8 mouse cellular contexts compared by ENCODE assay signal in genomic region chr2:180103978-180104658, GRCm38 (mm10). TPM values are rescaled to one million over a fixed set of nuclear protein-coding genes. Genes with fewer than 3 reads are reported as not detected.
DNase-seq lines count a peak whose midpoint lies in the region; ATAC-seq and TF ChIP-seq lines count a peak whose summit lies in the region.

TSS of gene Hrh3 (minus strand) at chr2:180104488.

- H3K36me3 ChIP-seq in embryonic facial prominence, embryonic 15.5 days, result no peaks in the 10 kb centered on the region
- H3K36me3 ChIP-seq in neural tube, embryonic 15.5 days, result no peaks in the 10 kb centered on the region

- H3K9ac ChIP-seq in embryonic facial prominence, embryonic 15.5 days, result no peak within 1 kb of the TSS
- peak within 1 kb of the TSS; percentile 47 for H3K9ac ChIP-seq in neural tube, embryonic 15.5 days (replicated peaks)

- DNase-seq in adrenal gland, postnatal 4 days (ENCODE audit: low spot score in 2 of 2), result peak; percentile 60 to 79
- peak; percentile 82 to 89 for DNase-seq in heart, postnatal 14 days
- DNase-seq in kidney, postnatal 36 days, result peak; percentile 82 to 92
- peak; percentile 83 for DNase-seq in lung, adult 2 months
- peak; percentile 77 to 87 for DNase-seq in thymus, postnatal 10 days (ENCODE audit: low spot score in 2 of 2)

- WGBS in embryonic facial prominence, embryonic 15.5 days, result 0% methylated on average over 55 of the region's 87 CpGs
- WGBS in lung, adult 2 months, result 1% methylated on average over 87 of the region's 87 CpGs
- under 1% methylated on average over 67 of the region's 87 CpGs for WGBS in neural tube, embryonic 15.5 days

- no peak for TF ChIP-seq CTCF in lung, adult 2 months (IDR thresholded peaks at IDR 0.05; ENCODE audit: insufficient read depth, low read length)

- intact Hi-C loops in heart, postnatal 14 days (cut with DNase I), result no loop called here

- H3K9me3 ChIP-seq in embryonic facial prominence, embryonic 15.5 days (replicated peaks), result no peaks in the 10 kb centered on the region
- H3K9me3 ChIP-seq in neural tube, embryonic 15.5 days (replicated peaks), result no peaks in the 10 kb centered on the region

- H3K4me2 ChIP-seq in embryonic facial prominence, embryonic 15.5 days (replicated peaks), result peak within 1 kb of the TSS; percentile 98
- H3K4me2 ChIP-seq in neural tube, embryonic 15.5 days, result peak within 1 kb of the TSS; percentile 96

- peak within 1 kb of the TSS; percentile 50 for H3K4me3 ChIP-seq in embryonic facial prominence, embryonic 15.5 days (replicated peaks)
- H3K4me3 ChIP-seq in lung, adult 2 months (replicated peaks; ENCODE audit: extremely low read depth, low read depth, low read length), result peak within 1 kb of the TSS; percentile 40
- H3K4me3 ChIP-seq in neural tube, embryonic 15.5 days (replicated peaks), result peak within 1 kb of the TSS; percentile 57

- H3K27ac ChIP-seq in embryonic facial prominence, embryonic 15.5 days (replicated peaks), result no peak within 1 kb of the TSS
- H3K27ac ChIP-seq in neural tube, embryonic 15.5 days (replicated peaks), result no peak within 1 kb of the TSS

- peak; percentile 64 for ATAC-seq in CD4-positive, CD25-positive, alpha-beta regulatory T cell, adult 4 months
- ATAC-seq in embryonic facial prominence, embryonic 15.5 days (ENCODE audit: insufficient number of reproducible peaks, low FRiP score, low TSS enrichment, low read depth), result peak; percentile 82
- peak; percentile 82 for ATAC-seq in neural tube, embryonic 15.5 days (ENCODE audit: low FRiP score)

- peaks cover 69% of the 10 kb centered on the region for H3K27me3 ChIP-seq in embryonic facial prominence, embryonic 15.5 days
- peaks cover 62% of the 10 kb centered on the region for H3K27me3 ChIP-seq in neural tube, embryonic 15.5 days (replicated peaks)

- H3K4me1 ChIP-seq in embryonic facial prominence, embryonic 15.5 days, result peaks cover 25% of the 10 kb centered on the region
- peaks cover 3% of the 10 kb centered on the region; the same call in 1 of the 2 replicates for H3K4me1 ChIP-seq in lung, adult 2 months (ENCODE audit: control insufficient read depth, insufficient read depth, low read length)
- peaks cover 35% of the 10 kb centered on the region for H3K4me1 ChIP-seq in neural tube, embryonic 15.5 days

- no peak for TF ChIP-seq POLR2A in lung, adult 2 months (IDR thresholded peaks at IDR 0.05; ENCODE audit: borderline replicate concordance, extremely low read depth, low read depth, low read length)

RNA-seq across cellular contexts. Expression of gene Hrh3, which starts in this region (rescaled TPM):
- not detected for polyA plus RNA-seq in CD4-positive, CD25-positive, alpha-beta regulatory T cell, adult 4 months (2017; shearing (Covaris generic))
- under 1 TPM; 0.28 to 0.48 TPM for total RNA-seq in adrenal gland, postnatal 4 days (2021)
- 0.13 and 0.40 TPM in 2 replicates for polyA plus RNA-seq in embryonic facial prominence, embryonic 15.5 days (2015; fragmentation: Nextera tagmentation; extraction: Ambion mirVana)
- not detected for total RNA-seq in heart, postnatal 14 days (2021)
- 0.10 and 0.15 TPM in 2 replicates for polyA plus RNA-seq in lung, adult 2 months (2012; rRNA removed)
- 1.3 and 1.9 TPM in 2 replicates for polyA plus RNA-seq in neural tube, embryonic 15.5 days (2015; fragmentation: Nextera tagmentation; extraction: Ambion mirVana)

Comparison
In these comparisons a context has a peak if more than half of its experiments do, and no peak if none do; other contexts are left out.
1. Peak in ATAC-seq in CD4-positive, CD25-positive, alpha-beta regulatory T cell, adult 4 months; RNA of the gene not detected or under 1 TPM.
2. Peak in DNase-seq in adrenal gland, postnatal 4 days; RNA of the gene not detected or under 1 TPM.
3. Peak in ATAC-seq, H3K4me3 ChIP-seq and H3K4me2 ChIP-seq in embryonic facial prominence, embryonic 15.5 days; RNA of the gene not detected or under 1 TPM.
4. Peak in DNase-seq in heart, postnatal 14 days; RNA of the gene not detected or under 1 TPM.
5. Peak in DNase-seq and H3K4me3 ChIP-seq in lung, adult 2 months; RNA of the gene not detected or under 1 TPM.